Mouse (Mus musculus) E14TG2a.4 (cell line): Measurements from ENCODE around the gene Fam122b.

Source experiments
- CTCF ChIP-seq: conservative IDR thresholded peaks from 2 replicates; pipeline ENCODE4 v1.5.1; 2014; ENCODE audit warnings: low read length
- NANOG ChIP-seq: IDR thresholded peaks from 2 replicates; pipeline ENCODE4 v1.6.1; 2014; ENCODE audit warnings: borderline replicate concordance, low read length, mixed read lengths
- POU5F1 ChIP-seq: IDR thresholded peaks from 2 replicates; pipeline ENCODE4 v1.6.1; 2014; ENCODE audit warnings: low read length, borderline replicate concordance

DNA sequence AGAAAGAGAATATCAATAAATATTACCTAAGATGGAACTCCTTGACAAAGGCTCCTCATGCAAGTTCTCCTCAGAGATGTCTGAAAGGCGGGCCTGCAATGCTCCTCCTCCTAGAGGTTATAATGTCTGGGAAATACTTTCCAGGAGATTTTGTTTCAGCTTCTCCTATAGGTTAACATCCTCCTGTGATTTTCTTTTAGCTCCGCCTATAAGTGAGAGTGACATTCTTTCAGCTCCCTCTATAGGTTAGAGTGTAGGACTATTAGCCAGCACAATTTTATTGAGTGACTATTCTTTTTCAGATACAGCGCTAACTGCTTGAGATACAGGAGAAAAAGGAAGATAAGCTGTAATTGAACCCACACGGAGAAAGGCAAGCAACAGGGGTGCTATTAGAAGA lies 29.6 kb downstream of the Fam122b start, which contains the start of gene Plac1:
- TF ChIP-seq CTCF, result no peak
- no peak for TF ChIP-seq NANOG
- no peak for TF ChIP-seq POU5F1
